Mouse (Mus musculus): ENCODE data around the gene Sv2b. TPM values are rescaled to one million over a fixed set of nuclear protein-coding genes. Genes with fewer than 3 reads are reported as not detected.

The Sv2b gene
- total and polyA plus RNA-seq, 2 experiments from 2014 or later, result 13.7 to 42.2 TPM

DNA sequence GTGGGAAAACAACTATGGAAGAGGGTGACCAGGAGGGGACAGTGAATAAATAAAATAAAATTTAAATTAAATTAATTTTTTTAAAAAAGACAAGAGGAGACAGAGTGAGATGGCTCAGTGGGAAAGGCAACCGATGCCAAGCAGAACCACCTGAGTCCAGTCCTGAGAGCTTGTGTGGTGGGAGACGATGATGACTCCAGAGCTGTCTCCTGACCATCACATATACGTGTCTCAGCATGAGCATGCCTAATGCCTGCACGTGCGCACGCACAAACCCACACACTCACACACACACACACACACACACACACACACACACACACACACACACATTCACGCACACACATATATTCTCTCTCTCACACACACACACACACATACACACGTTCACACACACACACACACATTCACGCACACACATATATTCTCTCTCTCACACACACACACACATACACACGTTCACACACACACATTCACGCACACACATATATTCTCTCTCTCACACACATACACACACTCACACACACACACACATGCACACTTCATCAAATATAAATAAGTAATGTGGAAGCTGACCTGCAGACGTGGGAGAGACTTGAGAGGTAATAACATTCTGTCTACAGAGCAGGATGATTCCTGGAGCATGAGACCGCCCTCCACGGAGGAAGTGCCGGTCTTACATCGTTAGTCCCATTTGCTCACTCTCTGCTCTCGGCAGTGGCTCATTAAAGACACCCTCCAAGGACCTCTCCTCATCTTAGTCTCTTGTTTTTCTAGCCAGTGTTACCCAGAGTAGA, 206.3 kb downstream of the Sv2b start:
- H3K4me1 ChIP-seq (ENCODE audit: insufficient read depth, low read length), result no peaks in the 10 kb centered on the region
- no peak overlapping the region for H3K9ac ChIP-seq (replicated peaks; ENCODE audit: low read length, poor library complexity, severe bottlenecking)
- DNase-seq (ENCODE audit: low spot score), result no peak
- no peaks in the 10 kb centered on the region for H3K9me3 ChIP-seq (ENCODE audit: low read length)
- no peak overlapping the region for H3K4me2 ChIP-seq (ENCODE audit: low read depth, low read length, poor library complexity, severe bottlenecking)
- no peaks in the 10 kb centered on the region for H3K36me3 ChIP-seq (ENCODE audit: insufficient read depth, low read length)
- WGBS, result 78% methylated on average over 17 of the region's 17 CpGs
- no peak overlapping the region for H3K27ac ChIP-seq (ENCODE audit: low read depth, low read length)
- no peak overlapping the region for H3K4me3 ChIP-seq (ENCODE audit: low read depth, low read length)
- no peaks in the 10 kb centered on the region for H3K27me3 ChIP-seq (ENCODE audit: insufficient read depth, low read length)
- 0 out of 2 replicates have a peak, but pooled peaks have one; percentile 5 for ATAC-seq (ENCODE audit: low FRiP score)
- TF ChIP-seq CTCF (IDR thresholded peaks at IDR 0.05), result no peak

DNA sequence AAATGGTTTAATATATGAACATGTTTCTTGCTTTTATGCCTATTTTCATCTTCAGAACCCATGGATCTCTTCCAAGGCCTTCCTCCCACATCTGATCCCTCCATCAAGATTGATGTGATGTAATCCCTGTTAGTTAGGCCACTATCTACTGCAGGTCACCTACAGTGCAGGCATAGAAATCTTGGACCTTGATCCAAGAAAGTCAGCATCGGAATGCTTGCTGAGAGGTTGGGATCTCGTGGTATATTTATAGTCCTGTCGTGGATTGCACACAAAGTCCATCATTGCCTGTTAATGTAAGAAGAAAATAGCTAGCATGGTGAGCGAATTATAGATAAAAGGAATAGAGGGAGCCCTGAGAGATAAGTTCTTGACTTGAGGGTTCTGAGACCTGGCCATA, 223.6 kb downstream of the Sv2b start:
- H3K36me3 ChIP-seq (ENCODE audit: insufficient read depth, low read length), result no peaks in the 10 kb centered on the region
- no peak overlapping the region for H3K4me3 ChIP-seq (ENCODE audit: low read depth, low read length)
- no peak for DNase-seq (ENCODE audit: low spot score)
- WGBS, result 90% methylated on average over 4 of the region's 4 CpGs
- H3K27me3 ChIP-seq (ENCODE audit: insufficient read depth, low read length), result no peaks in the 10 kb centered on the region
- no peaks in the 10 kb centered on the region for H3K4me1 ChIP-seq (ENCODE audit: insufficient read depth, low read length)
- no peak overlapping the region for H3K9ac ChIP-seq (replicated peaks; ENCODE audit: low read length, poor library complexity, severe bottlenecking)
- no peak overlapping the region for H3K4me2 ChIP-seq (ENCODE audit: low read depth, low read length, poor library complexity, severe bottlenecking)
- TF ChIP-seq CTCF (IDR thresholded peaks at IDR 0.05), result no peak
- no peak for ATAC-seq (ENCODE audit: low FRiP score)
- H3K27ac ChIP-seq (ENCODE audit: low read depth, low read length), result no peak overlapping the region
- no peaks in the 10 kb centered on the region for H3K9me3 ChIP-seq (ENCODE audit: low read length)

DNA sequence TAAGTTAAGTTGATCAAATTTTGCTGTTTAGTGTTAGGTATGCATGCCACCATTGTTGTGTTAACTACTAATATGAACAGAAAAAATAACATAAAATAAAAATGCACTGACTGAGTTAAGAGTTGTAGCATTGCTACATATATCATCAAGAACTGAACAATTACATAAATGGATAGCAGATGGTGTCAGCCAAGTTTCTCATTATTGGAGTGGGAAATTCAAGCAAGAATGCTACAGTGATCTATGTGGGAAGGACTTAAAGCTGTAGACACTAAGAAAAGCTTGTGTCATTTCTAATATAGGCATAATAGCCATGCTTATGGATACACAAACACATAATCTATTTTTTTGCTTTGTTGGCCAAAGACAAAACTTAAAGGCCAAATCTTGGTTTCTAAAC, 228.9 kb downstream of the Sv2b start:
- Histone ChIP-seq H3K4me3 (ENCODE audit: low read depth, low read length) (no peak overlapping the region), H3K36me3 (ENCODE audit: insufficient read depth, low read length) (no peaks in the 10 kb centered on the region), H3K9me3 (ENCODE audit: low read length) (no peaks in the 10 kb centered on the region), H3K9ac (replicated peaks; ENCODE audit: low read length, poor library complexity, severe bottlenecking) (no peak overlapping the region), H3K4me2 (ENCODE audit: low read depth, low read length, poor library complexity, severe bottlenecking) (no peak overlapping the region), H3K27ac (ENCODE audit: low read depth, low read length) (no peak overlapping the region), H3K27me3 (ENCODE audit: insufficient read depth, low read length) (no peaks in the 10 kb centered on the region), H3K4me1 (ENCODE audit: insufficient read depth, low read length) (no peaks in the 10 kb centered on the region)
- no peak for DNase-seq (ENCODE audit: low spot score)
- no peak for TF ChIP-seq CTCF (IDR thresholded peaks at IDR 0.05)
- no peak for ATAC-seq (ENCODE audit: low FRiP score)

DNA sequence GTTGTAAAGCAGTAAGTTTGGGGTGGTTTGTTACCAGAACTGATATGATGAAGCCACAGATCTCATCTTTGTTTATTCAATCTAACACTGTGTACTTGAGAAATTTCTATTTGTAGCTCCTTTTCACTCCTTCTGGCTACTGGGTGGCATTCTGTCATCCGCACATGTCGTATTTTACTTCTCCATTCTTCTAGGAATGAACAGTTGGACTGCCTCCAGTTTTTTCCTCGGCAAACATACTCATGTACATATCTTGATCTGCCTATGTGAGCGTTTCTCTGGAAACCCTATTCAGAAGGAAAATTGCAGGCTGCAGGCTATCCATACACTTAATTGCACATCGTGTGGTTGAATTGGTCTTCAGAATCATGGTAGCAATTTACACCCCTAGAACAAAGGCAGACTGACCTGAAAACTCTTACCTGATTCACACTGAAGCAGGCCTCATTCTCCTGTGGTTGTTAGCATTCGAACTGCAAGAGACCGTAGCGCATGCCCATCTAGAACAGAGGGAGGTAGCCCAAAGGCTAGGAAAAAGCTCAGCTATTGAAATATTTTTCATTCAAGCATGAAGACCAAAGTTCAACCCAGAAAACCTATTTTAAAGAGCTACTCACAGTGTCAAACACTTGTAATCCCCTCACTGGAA, 231.4 kb downstream of the Sv2b start:
- ATAC-seq (ENCODE audit: low FRiP score) (no peak), DNase-seq (ENCODE audit: low spot score) (peak; percentile 59)
- Histone ChIP-seq H3K4me1 (ENCODE audit: insufficient read depth, low read length) (no peaks in the 10 kb centered on the region), H3K9me3 (ENCODE audit: low read length) (no peaks in the 10 kb centered on the region), H3K4me3 (ENCODE audit: low read depth, low read length) (no peak overlapping the region), H3K27me3 (ENCODE audit: insufficient read depth, low read length) (no peaks in the 10 kb centered on the region), H3K27ac (ENCODE audit: low read depth, low read length) (no peak overlapping the region), H3K9ac (replicated peaks; ENCODE audit: low read length, poor library complexity, severe bottlenecking) (no peak overlapping the region), H3K36me3 (ENCODE audit: insufficient read depth, low read length) (no peaks in the 10 kb centered on the region), H3K4me2 (ENCODE audit: low read depth, low read length, poor library complexity, severe bottlenecking) (no peak overlapping the region)
- WGBS, result 62% methylated on average over 8 of the region's 8 CpGs
- no peak for TF ChIP-seq CTCF (IDR thresholded peaks at IDR 0.05)

Other genes with a start within 250 kb of the Sv2b start
- 21.6 and 24.6 TPM in 2 replicates for gene Akap13, start 146.3 kb upstream of the Sv2b start, total RNA-seq (2014; rRNA removed)
- 8.8 and 11.7 TPM in 2 replicates for gene Akap13, start 146.3 kb upstream of the Sv2b start, polyA plus RNA-seq (2015; fragmentation: Nextera tagmentation; extraction: Ambion mirVana)